Mouse (Mus musculus) frontal cortex, adult 2 months (tissue): ENCODE data around the gene Fnip1. TPM values are rescaled to one million over a fixed set of nuclear protein-coding genes. Genes with fewer than 3 reads are reported as not detected.
A peak's percentile ranks its signal among the peaks of the same experiment; 100 is the strongest.

Experiments
- DNase-seq, 2 experiments: peaks; one replicate each; pipeline ENCODE4 v3.0.0; 2022; ENCODE audit warnings: low spot score in 1 of 2; ENCODE audit errors: extremely low spot score in 1 of 2
- polyA plus RNA-seq: library from polyadenylated mRNA; depleted of rRNA; stranded (reverse); fragments of >200 nt; gene quantifications from 2 replicates; pipeline ENCODE4 v1.2.3, GENCODE M21; 2012

The Fnip1 gene
- polyA plus RNA-seq, 1 experiment = 19.0 TPM

- no peak for DNase-seq
Observed at GRCm38 (mm10) chr11:54456875-54457274, 18.9 kb downstream of the Fnip1 start.

- no peak for DNase-seq
Observed at GRCm38 (mm10) chr11:54458168-54458567, 20.2 kb downstream of the Fnip1 start.

- DNase-seq = no peak
Observed at GRCm38 (mm10) chr11:54464557-54465244, 26.7 kb downstream of the Fnip1 start.

DNA sequence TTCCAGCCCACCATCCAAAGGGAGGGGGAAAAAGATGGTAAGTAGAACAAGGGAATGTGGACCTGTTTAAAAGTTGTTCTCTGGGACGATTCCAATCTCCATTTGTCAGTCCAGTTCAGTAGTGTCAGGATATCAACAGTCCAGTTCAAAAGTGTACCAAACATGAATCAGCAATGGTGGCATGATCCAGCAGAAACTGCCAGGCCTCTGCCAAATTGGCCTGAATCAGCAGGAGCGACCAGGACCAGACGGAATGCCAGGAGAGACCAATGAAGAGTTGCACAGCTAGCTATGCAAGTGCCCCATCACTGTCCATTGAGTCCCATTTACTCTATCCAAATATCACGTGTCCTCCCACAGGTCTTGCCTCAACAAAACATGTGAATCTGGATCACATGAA, 34.2 kb downstream of the Fnip1 start:
- DNase-seq = no peak

GRCm38 (mm10) chr11:54478414-54478813, 40.4 kb downstream of the Fnip1 start:
- DNase-seq = no peak

DNA sequence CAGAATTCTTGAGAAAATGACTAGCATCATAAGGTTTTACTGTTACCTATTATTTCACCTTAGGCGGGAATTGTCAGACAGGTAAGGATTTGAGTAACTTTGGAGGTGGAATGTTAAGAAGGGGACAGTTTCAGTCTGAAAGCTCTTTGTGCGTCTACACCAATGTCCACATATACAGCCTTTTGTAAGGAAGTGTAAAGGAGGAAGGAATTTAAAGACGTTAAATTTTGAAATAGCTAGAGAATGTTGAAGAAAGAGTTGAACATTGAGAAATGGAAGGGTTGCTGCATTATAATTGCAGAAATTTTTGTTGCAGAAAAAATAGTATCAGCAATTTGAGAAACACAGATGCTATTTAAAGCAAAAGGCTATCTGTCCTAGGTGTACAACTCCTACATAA, 48.0 kb downstream of the Fnip1 start:
- DNase-seq = no peak

- DNase-seq = no peak
Observed at GRCm38 (mm10) chr11:54491946-54492558, 54.1 kb downstream of the Fnip1 start.

DNA sequence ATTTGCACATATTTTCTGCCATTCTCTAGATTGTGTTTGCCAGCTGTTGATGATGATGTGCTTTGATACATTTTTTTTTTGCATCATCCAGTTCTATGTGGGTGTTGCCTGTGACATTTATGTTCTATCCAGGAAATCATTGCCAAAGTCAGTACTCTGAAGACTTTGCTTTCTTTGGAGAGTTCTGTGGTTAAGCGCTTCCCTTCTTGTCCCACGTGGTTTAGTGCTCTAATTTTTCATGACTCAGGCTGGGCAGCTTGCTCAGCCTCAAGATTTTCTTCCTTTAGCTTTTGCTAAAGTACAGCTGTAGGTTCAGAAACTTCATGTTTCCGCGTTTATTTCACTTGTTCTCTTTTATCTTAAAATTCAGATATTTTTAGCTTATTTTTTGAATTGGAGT, 54.6 kb downstream of the Fnip1 start:
- DNase-seq = peak in 1 of 2 experiments; percentile 13

GRCm38 (mm10) chr11:54499838-54500237, 61.8 kb downstream of the Fnip1 start:
- no peak for DNase-seq

- DNase-seq = peak in 1 of 2 experiments; percentile 37
Observed at GRCm38 (mm10) chr11:54502546-54503245, 64.7 kb downstream of the Fnip1 start.

GRCm38 (mm10) chr11:54513584-54513983, 75.6 kb downstream of the Fnip1 start:
- no peak for DNase-seq

DNA sequence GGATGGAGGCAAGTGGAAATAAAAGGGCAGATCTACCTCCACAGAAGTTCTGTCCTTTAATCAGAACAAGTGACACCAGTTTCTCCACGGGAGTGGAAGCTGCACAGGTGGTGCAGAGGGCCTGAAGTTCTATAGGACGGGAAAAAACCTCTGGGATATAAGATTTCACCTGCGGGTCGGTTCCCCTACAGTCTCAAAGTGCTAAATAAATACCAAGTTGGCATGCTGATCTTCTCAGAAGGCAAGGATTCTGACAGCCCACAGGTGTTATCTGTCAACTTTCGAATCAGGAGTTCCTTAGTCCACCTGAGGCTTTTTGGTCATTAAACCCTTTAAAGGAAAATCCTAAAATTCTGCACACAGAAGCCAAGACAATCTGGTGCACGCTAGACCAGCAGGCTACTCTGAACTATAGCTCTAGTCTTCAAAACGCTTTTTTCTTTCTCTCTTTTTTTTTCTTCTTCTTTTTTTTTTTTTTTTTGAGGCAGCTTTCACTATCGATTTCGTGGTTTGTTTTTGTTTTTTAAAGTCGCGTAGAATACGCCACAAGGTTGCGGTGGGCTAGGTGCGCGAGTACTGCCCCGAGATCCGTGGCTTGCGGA, 84.0 kb downstream of the Fnip1 start:
- peak in 1 of 2 experiments; percentile 38 for DNase-seq

DNA sequence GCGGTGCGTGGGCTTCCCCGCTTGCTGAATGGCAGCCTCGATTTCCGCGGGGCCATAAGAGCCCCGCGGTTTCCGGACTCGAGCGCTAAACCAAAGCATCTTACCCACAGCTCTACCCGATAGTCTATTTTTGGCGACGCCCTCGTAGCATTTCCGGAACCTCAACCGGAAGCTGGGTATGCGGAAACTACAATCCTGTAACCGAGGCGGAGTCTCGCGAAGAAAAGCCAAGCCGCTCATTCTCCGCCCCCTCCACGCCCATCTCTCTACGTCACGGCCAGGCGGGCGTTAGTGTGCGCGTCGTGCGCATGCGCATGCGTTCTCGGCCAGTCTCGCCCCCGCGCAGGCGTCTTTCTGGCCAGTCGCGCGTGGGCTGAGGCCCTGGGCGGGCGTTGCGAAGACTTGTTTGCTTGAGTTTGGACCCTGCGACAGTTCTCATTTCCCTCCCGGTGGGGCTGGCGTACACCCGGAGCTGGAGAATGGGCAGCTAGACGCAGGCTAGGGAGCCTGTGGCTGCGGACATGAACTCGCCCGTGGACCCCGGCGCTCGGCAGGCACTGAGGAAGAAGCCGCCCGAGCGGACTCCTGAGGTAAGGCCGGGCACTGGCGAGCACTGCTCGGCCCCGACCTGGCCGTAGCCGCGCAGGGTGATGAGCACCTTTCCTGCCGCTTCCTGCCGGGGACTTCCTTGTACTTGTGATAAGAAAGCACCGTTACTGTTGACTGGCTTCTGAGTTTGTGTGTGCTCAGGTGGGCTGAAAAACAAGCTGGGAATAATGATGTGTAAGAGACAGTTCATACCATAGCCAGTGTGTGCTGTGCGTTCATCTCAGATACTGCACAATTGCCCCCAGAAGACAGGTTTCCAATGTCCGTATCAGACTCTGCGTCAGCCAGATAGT, 84.8 kb downstream of the Fnip1 start, which contains the start of gene Rapgef6:
Rapgef6 (plus strand) TSS at position 319 of the 902 bp plus-strand sequence.
- DNase-seq = peak; percentile 97 to 99

DNA sequence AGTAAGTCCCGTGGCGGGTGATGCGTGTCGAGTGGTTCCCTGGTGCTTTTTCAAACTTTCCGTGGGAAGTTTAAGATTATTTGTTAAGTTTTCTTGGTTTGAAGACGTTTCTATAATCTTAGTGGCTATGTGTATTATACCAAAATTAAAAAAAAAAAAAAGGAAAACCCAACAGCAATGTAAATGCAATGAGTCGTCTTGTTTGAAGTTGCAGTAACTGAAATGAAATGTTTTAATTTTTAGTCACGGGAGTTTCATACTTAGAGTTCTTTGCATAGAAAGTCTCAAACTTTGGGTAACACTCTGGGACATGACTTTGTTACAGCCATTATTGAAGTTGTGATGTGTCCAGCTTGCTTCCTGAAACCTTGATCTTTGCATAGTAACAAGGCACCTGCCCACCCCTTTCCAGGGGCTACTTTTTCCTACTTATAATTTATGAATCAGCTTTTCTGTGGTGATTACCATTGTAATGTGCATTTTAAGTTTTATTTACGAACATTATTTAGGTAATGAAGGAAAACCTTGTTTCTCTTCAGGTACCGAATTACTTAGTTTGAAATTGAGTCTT, 85.5 kb downstream of the Fnip1 start:
- DNase-seq = no peak

GRCm38 (mm10) chr11:54528002-54528401, 90.0 kb downstream of the Fnip1 start:
- DNase-seq = no peak

- peak in 1 of 2 experiments; percentile 19 for DNase-seq
Observed at GRCm38 (mm10) chr11:54530391-54530790, 92.4 kb downstream of the Fnip1 start.

DNA sequence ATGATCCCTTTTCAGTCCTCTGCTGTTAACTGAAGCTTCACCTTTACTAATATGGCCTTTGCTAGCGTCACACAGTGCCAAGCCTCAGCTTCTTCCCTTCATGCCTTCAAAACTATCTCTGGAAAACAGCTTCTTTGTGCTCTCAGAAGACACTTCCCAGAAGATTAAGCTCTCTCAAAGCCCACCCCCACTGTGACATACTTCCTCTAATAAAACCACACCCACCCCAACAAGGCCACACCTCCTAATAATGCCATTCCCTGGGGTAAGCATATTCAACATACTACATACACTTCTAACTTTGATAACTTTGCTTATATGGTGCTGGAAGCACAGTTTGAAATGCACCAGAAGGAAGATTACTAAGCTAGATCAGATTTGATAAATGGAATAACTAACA, 92.9 kb downstream of the Fnip1 start:
- no peak for DNase-seq

DNA sequence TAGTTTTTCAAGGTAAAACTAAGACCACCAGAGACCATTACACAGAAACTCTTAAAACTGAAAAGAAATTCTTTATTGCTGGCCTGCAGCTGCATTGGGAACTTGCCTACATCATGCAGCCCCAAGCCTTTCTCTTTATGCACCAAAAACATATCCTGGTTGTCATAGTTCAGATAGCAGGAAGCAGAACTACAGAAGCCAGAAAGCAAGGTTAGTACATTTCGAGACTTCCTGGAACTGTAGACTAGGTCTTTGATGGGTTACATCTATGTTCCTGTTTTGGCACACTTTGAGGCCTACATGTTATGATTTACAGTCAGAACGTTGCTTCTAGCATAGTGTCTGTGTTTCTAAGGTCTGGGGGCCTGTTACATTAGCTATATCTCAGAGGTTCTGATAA, 95.8 kb downstream of the Fnip1 start:
- DNase-seq = no peak

DNA sequence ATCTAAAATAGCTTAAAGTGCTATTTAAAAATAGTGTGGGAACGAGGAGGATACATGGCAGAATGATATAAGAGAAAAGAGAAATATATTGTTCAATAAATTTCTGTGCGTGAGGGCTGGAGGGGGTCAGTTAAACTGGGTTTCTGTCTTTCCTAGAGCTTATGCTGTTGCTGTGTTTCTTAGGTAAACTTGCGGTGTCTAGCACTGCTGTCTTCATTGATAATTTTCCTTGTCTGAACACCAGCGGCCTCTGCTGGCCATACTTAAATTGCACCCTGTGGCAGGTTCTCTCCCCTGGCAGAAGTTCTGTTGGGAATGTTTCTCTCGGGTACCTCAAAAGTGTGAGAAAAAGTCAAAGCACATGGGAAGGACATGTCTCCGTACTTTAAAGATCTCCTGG, 96.9 kb downstream of the Fnip1 start:
- DNase-seq = peak; percentile 33 to 83

GRCm38 (mm10) chr11:54539031-54539430, 101.0 kb downstream of the Fnip1 start:
- DNase-seq = no peak
